Mouse (Mus musculus) brain, embryonic 14.5 days (tissue): ENCODE data around the gene Ndufb4.

Source experiments
- CTCF ChIP-seq: fragments of 200-500 bp; IDR thresholded peaks from 2 replicates; pipeline ENCODE4 v1.5.1; 2012; ENCODE audit warnings: inconsistent platforms, mild to moderate bottlenecking, moderate library complexity, borderline replicate concordance; ENCODE audit not compliant: insufficient read depth, insufficient read length; ENCODE audit errors: extremely low read depth
- POLR2A ChIP-seq: fragments of 200-500 bp; IDR thresholded peaks from 2 replicates; pipeline ENCODE4 v1.6.1; 2012; ENCODE audit warnings: mild to moderate bottlenecking, inconsistent platforms, borderline replicate concordance; ENCODE audit not compliant: poor library complexity, insufficient read depth, insufficient read length, severe bottlenecking; ENCODE audit errors: extremely low read depth

DNA sequence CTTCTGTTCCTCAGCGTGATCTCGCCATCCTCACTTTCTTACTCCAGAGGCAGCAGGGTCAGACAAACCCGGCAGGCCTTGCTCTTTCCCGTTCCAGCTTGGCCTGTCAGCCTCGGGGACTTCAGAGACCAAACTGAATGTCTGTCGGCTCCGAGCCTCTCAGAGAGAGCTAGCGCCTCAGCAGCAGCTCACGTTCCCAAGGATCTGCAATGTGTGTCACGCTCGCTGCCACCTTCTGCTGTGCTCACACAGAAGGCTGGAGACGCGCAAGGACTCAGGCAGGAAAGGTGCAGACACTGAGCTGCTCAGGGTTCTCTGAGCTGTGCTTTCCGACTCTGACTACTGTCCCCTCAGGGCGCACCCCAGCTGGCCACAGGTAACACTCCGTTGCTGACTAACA is 7.2 kb downstream of the Ndufb4 start:
- TF ChIP-seq CTCF = no peak
- TF ChIP-seq POLR2A = no peak
